Mouse (Mus musculus) midbrain, embryonic 11.5 days (tissue): ENCODE measurements around the gene Pttg1. TPM values are rescaled to one million over a fixed set of nuclear protein-coding genes. Genes with fewer than 3 reads are reported as not detected.

Experiments
- ATAC-seq: fragments of 200-750 bp; cut with Nextera tagmentation; 2 replicates; pipeline ENCODE4 v1.8.0; 2017; ENCODE audit warnings: moderate TSS enrichment, moderate library complexity; ENCODE audit not compliant: low FRiP score
- DNase-seq: peaks from one replicate; pipeline ENCODE4 v3.0.0; 2015; ENCODE audit warnings: low spot score; ENCODE audit errors: missing footprints
- H3K27ac ChIP-seq: fragments of 300-500 bp; sonication (generic); 2 replicates; pipeline ENCODE4 v1.5.1; 2014; ENCODE audit warnings: low read depth, low read length
- H3K27me3 ChIP-seq: fragments of 300-500 bp; sonication (generic); 2 replicates; pipeline ENCODE4 v1.6.1; 2014; ENCODE audit warnings: mild to moderate bottlenecking, low read length, moderate library complexity, mixed read lengths; ENCODE audit not compliant: control insufficient read depth, insufficient read depth
- H3K36me3 ChIP-seq: fragments of 300-500 bp; sonication (generic); 2 replicates; pipeline ENCODE4 v1.6.1; 2014; ENCODE audit warnings: mild to moderate bottlenecking, low read length, moderate library complexity, mixed read lengths; ENCODE audit not compliant: control insufficient read depth, insufficient read depth
- H3K4me1 ChIP-seq: fragments of 300-500 bp; sonication (generic); 2 replicates; pipeline ENCODE4 v1.6.1; 2014; ENCODE audit warnings: low read length; ENCODE audit not compliant: control insufficient read depth, insufficient read depth
- H3K4me2 ChIP-seq: fragments of 300-500 bp; sonication (generic); 2 replicates; pipeline ENCODE4 v1.6.1; 2014; ENCODE audit warnings: mild to moderate bottlenecking, moderate library complexity
- H3K4me3 ChIP-seq: fragments of 300-500 bp; sonication (generic); 2 replicates; pipeline ENCODE4 v1.5.1; 2014; ENCODE audit warnings: low read depth, low read length
- H3K9ac ChIP-seq: fragments of 300-500 bp; sonication (generic); 2 replicates; pipeline ENCODE4 v1.6.1; 2014; ENCODE audit warnings: low read length
- H3K9me3 ChIP-seq: fragments of 300-500 bp; sonication (generic); 2 replicates; pipeline ENCODE4 v1.6.1; 2016; ENCODE audit warnings: low read length; ENCODE audit not compliant: control insufficient read depth
- WGBS: fragments of 180-500 bp; shearing (Covaris S2); extraction: QIAGEN DNeasy Blood & Tissue Kit; methylation state at CpG from one replicate; pipeline ENCODE4 v1.1.7; 2014; 5-methylcytosine and 5-hydroxymethylcytosine counted together
- polyA plus RNA-seq: library from polyadenylated mRNA; unstranded; fragments of >200 nt; fragmentation: Nextera tagmentation; extraction: Ambion mirVana; gene quantifications from 2 replicates; pipeline ENCODE4 v1.2.1, GENCODE M21; 2014

Pttg1 gene
- polyA plus RNA-seq: 89.0 and 97.1 TPM in 2 replicates

DNA sequence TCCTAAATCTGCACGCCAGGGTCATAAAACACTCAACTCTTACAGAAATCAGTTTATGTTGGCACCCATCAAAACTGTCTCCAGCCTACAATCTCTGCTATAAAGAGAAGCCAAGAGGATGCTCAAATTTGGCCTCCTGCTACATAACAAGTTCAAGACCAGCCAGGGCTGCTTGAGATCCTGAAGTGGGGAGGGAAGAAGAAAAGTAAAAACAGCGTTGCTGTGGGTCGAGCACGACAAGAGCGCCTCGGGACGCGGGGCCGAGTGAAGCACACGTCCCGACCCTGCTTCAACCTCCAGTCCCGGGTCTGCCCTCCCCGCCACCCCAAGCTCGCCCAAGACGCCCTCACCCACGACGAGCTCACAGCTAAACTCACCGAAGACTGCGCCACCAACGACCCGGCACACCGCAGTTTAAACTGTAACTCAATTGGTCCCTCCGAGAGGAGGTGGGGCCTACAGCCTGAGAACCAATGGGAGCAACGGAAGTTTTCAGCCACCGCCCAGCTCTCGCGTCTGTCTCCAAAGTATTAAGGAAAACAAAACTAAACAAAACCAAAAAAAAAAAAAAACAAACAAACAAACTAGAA, at the start of gene Pttg1:
Gene Pttg1, minus strand, starts transcription at position 428 of the 590 bp plus-strand sequence.
- peak within 1 kb of the TSS; percentile 46 for H3K4me2 ChIP-seq
- peak within 1 kb of the TSS; percentile 51 for H3K4me3 ChIP-seq
- 0 out of 2 replicates have a peak, but pooled peaks cover 2% of the 10 kb centered on the region for H3K4me1 ChIP-seq
- no peaks in the 10 kb centered on the region for H3K27me3 ChIP-seq
- DNase-seq: peak; percentile 95
- peak; percentile 98 for ATAC-seq
- no peak within 1 kb of the TSS for H3K27ac ChIP-seq
- WGBS: 4% methylated on average over 27 of the region's 27 CpGs
- no peaks in the 10 kb centered on the region for H3K9me3 ChIP-seq
- H3K9ac ChIP-seq: peak within 1 kb of the TSS; percentile 70
- H3K36me3 ChIP-seq: no peaks in the 10 kb centered on the region

DNA sequence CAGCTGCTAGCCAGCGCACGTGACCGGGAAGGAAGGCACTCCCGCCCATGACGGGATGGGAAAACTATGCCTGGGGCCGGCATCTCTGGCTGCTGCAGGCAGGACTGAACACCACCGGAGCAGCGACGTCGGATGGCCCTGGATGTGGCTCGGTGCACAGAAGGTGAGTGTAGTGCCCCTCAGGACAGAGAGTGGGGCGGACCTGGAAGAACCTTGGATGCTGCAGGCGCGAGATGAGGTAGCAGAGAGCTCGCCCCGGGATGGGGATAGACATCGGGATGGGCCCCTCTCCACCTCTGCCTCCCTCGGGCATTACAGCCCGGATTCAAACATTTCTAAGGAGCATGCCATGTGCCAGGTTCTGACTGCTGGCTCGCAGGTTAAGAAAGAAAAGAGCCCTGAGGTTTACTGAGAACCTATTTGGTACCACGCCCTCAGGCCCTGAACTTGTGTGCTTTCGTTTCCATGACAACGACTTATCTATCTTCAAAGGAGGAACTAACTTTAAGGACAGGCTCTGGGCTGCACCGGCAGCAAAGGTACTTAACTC, 48.2 kb upstream of the Pttg1 start, which contains the start of gene C1qtnf2:
Gene C1qtnf2, plus strand, starts transcription at position 52 of the 550 bp plus-strand sequence.
- Histone ChIP-seq H3K36me3 (no peaks in the 10 kb centered on the region), H3K27me3 (no peaks in the 10 kb centered on the region), H3K27ac (no peak within 1 kb of the TSS), H3K4me1 (peaks cover 5% of the 10 kb centered on the region; the same call in 1 of the 2 replicates), H3K9me3 (no peaks in the 10 kb centered on the region), H3K4me3 (peak within 1 kb of the TSS; percentile 31), H3K4me2 (peak within 1 kb of the TSS; percentile 66), H3K9ac (peak within 1 kb of the TSS; percentile 17)
- DNase-seq (peak; percentile 92), ATAC-seq (peak; percentile 78)
- WGBS: 3% methylated on average over 24 of the region's 24 CpGs

DNA sequence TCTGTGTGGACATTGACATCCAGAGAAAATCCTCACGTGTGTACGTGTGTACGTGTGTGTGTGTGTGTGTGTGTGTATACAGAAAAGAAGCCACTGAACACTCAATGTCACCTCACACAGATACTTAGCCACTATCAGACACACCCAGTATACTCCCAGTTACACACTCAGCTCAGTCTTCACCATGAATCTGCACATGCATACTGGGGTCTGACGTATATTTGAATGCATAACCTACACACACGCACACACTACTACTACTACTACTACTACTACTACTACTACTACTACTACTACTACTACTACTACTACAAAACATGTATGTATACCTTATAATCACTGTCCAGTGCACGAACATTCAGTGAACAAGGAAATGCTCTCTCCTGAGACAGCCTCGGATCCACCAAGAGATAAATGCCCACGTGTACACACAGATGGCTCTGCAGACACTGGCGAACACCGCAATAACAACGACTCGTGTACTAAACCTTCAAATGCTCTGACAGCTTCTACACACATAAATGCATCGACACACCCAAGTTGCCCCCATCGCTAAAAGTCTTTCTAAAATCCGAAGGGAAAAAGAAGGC, 47.7 kb upstream of the Pttg1 start:
- no peak overlapping the region for H3K27ac ChIP-seq

DNA sequence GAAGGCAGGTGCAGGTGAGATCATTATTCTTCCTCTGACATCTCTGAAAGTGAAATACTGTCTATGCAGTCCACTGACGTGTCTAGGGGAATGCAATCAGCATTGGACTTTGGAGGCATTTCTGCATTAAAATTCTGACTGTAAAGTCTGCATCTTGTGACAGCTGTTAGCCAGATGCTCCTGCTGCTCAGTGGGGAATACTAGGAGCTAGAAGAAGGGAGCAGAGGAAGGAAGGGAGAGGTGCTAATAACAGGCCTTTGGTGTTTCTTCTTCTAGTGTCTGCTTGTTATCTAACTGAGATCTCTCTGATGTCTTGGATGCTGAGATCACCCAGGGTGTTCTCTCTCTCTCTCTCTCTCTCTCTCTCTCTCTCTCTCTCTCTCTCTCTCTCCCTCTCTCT, 47.1 kb upstream of the Pttg1 start:
- H3K9ac ChIP-seq: no peak overlapping the region
- no peak for ATAC-seq
- no peaks in the 10 kb centered on the region for H3K9me3 ChIP-seq
- H3K36me3 ChIP-seq: no peaks in the 10 kb centered on the region
- H3K4me3 ChIP-seq: no peak overlapping the region
- H3K27ac ChIP-seq: no peak overlapping the region
- WGBS: 69% methylated on average over 1 of the region's 1 CpGs
- peak; percentile 85 for DNase-seq
- peaks cover 5% of the 10 kb centered on the region; the same call in 1 of the 2 replicates for H3K4me1 ChIP-seq
- no peaks in the 10 kb centered on the region for H3K27me3 ChIP-seq
- H3K4me2 ChIP-seq: no peak overlapping the region

More for the DNA sequence above, 47.7 kb upstream of the Pttg1 start:
- Histone ChIP-seq H3K4me2 (peak overlapping the region; percentile 66), H3K36me3 (no peaks in the 10 kb centered on the region), H3K4me3 (peak overlapping the region; percentile 31), H3K9ac (no peak overlapping the region), H3K27me3 (no peaks in the 10 kb centered on the region), H3K9me3 (no peaks in the 10 kb centered on the region), H3K4me1 (peaks cover 5% of the 10 kb centered on the region; the same call in 1 of the 2 replicates)
- 56% methylated on average over 15 of the region's 15 CpGs for WGBS
- DNase-seq (peak; percentile 73), ATAC-seq (peak; percentile 36; the same call in 1 of the 2 replicates)

DNA sequence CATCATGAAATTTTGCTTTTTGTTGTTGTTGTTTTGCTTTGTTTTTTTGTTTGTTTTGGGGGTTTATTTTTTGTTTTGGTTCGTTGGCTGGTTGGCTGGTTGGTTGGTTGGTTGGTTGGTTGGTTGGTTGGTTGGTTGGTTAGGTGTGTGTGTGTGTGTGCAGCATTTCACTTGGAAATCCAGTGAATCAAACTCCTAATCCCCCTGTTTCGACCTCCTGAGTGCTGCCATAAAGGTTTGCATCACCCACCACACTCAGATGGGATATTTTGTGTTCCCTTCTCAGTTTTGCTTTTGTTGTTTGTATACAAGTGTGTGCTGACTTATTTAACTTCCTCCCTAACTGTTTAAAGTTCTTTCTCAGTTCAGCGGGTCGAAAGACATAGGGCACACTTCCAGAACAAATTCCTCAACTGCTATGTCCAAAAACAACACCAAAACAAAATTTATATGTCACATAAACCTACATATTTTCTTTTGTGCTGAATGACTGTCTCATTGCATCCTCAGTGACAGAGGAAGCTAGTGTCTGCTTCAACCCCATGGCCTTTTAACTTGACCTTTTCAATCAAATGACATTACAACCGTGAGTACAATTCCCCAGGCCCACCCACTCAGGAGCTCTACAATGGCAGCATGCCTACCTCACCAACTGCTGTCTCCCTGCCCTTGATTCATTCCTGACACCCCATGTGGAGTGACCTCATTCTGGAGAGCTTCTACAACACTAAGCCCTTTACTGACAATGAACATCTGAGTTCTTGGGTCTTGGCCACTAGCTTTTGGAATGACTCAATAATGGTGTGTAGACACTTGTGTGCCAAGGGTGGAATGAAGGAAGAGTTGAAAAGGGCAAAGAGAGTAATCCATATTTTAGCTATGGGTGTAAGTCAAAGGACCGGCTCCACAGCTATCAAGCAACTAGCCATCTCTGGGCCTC, 45.1 kb upstream of the Pttg1 start:
- DNase-seq: peak; percentile 78
- H3K4me2 ChIP-seq: no peak overlapping the region

DNA sequence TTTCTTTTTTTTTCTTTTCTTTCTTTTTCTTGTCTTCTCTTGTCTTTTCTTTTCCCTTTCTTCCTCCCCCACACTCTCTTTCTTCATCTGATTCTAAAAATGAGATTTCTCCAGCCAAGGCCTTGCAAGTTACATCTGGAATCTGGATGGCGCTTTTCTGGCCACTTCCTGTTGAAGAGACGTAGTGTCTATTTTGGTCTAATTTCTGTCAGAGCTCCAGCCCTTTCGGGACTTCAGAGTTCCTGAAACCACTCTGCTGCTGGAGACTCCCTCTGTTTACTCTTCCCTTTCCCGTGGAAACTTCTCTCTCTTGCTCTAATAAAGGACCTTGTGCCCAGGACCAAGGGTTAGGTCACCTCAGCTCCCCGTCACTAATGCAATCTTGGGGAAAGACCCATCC, 44.1 kb upstream of the Pttg1 start:
- DNase-seq (peak; percentile 33), ATAC-seq (no peak)
- WGBS: 78% methylated on average over 5 of the region's 5 CpGs
- no peaks in the 10 kb centered on the region for H3K9me3 ChIP-seq
- H3K36me3 ChIP-seq: no peaks in the 10 kb centered on the region
- H3K9ac ChIP-seq: no peak overlapping the region
- H3K4me3 ChIP-seq: no peak overlapping the region
- no peaks in the 10 kb centered on the region for H3K27me3 ChIP-seq
- peaks cover 5% of the 10 kb centered on the region; the same call in 1 of the 2 replicates for H3K4me1 ChIP-seq
- H3K27ac ChIP-seq: no peak overlapping the region
- no peak overlapping the region for H3K4me2 ChIP-seq

More for the DNA sequence above, 45.1 kb upstream of the Pttg1 start:
- Histone ChIP-seq H3K9me3 (no peaks in the 10 kb centered on the region), H3K9ac (no peak overlapping the region), H3K27ac (no peak overlapping the region), H3K4me1 (peaks cover 5% of the 10 kb centered on the region; the same call in 1 of the 2 replicates), H3K4me3 (no peak overlapping the region), H3K27me3 (no peaks in the 10 kb centered on the region), H3K36me3 (no peaks in the 10 kb centered on the region)
- no peak for ATAC-seq
- 71% methylated on average over 6 of the region's 6 CpGs for WGBS

DNA sequence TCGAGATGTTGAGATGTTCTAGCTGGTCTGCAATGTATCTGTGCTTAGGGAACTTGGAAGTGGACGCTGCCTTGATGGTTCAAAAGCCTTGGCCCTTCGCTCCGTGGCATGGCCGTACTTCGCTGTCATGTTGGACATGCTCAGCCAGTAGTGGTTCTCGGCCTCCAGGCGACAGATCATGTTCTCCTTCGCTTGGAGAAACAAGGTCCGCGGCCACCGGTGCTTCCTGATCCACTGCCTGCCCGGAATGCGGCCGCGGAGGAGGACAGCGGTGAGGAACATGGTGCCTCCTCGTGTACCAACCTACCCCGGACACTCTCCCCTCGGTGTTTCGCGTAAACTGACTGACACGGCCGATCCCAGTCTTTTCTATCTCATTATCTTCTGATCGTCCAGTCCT, 37.2 kb upstream of the Pttg1 start:
- DNase-seq: no peak
- Histone ChIP-seq H3K4me3 (no peak overlapping the region), H3K9me3 (no peaks in the 10 kb centered on the region), H3K4me2 (no peak overlapping the region), H3K4me1 (no peaks in the 10 kb centered on the region), H3K27me3 (no peaks in the 10 kb centered on the region), H3K36me3 (no peaks in the 10 kb centered on the region), H3K27ac (no peak overlapping the region), H3K9ac (no peak overlapping the region)
- 93% methylated on average over 25 of the region's 25 CpGs for WGBS
- no peak for ATAC-seq

DNA sequence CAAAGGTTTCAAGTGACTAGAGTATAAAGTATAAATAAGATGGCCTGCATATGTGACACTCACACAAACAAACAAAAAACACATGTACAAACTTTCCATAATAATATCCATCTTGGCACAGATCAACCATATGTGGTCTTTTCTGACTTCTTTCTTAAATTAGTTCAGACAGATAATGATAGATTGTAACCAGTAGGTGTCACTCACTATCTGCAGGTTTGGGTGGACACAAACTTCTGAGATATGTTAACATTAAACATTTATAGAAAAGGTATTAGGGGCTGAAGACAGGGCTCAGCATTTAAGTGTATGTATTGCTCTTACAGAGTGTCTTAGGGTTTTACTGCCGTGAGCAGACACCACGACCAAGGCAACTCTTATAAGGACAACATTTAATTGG, 26.2 kb upstream of the Pttg1 start:
- H3K9me3 ChIP-seq: no peaks in the 10 kb centered on the region
- no peak overlapping the region for H3K4me2 ChIP-seq
- H3K27me3 ChIP-seq: no peaks in the 10 kb centered on the region
- no peaks in the 10 kb centered on the region for H3K4me1 ChIP-seq
- 84% methylated on average over 2 of the region's 2 CpGs for WGBS
- H3K36me3 ChIP-seq: no peaks in the 10 kb centered on the region
- DNase-seq: no peak
- no peak for ATAC-seq
- no peak overlapping the region for H3K9ac ChIP-seq
- H3K4me3 ChIP-seq: no peak overlapping the region
- H3K27ac ChIP-seq: no peak overlapping the region
